Mouse (Mus musculus): ENCODE results near the gene Ift81. TPM values are rescaled to one million over a fixed set of nuclear protein-coding genes. Genes with fewer than 3 reads are reported as not detected.
"Not testable (repeated sequence)": the region's sequence is repeated elsewhere in the genome, so short reads cannot be mapped to it uniquely, and the experiment has no call there.

The Ift81 gene
- polyA plus RNA-seq, 1 experiment from 2014 or later, result 46.0 TPM

GRCm38 (mm10) chr5:122647952-122648374 lies 33.6 kb upstream of the Ift81 start:
- WGBS, result 87% methylated on average over 14 of the region's 14 CpGs
- H3K9ac ChIP-seq (ENCODE audit: low read length); H3K9me3 ChIP-seq (ENCODE audit: control insufficient read depth, low read length); ATAC-seq (ENCODE audit: low read depth); H3K4me3 ChIP-seq (ENCODE audit: low read length); H3K36me3 ChIP-seq (ENCODE audit: control insufficient read depth, insufficient read depth, low read length); H3K4me2 ChIP-seq (ENCODE audit: low read depth, low read length); H3K27me3 ChIP-seq (ENCODE audit: control insufficient read depth, insufficient read depth, low read depth, low read length); H3K27ac ChIP-seq (ENCODE audit: low read length): not testable (repeated sequence)
- H3K4me1 ChIP-seq (replicated peaks; ENCODE audit: control insufficient read depth, insufficient read depth, low read length), result peaks cover 10% of the 10 kb centered on the region; the same call in 1 of the 2 replicates

- H3K9ac ChIP-seq (ENCODE audit: low read length), result no peak overlapping the region
- H3K27me3 ChIP-seq (ENCODE audit: control insufficient read depth, insufficient read depth, low read depth, low read length), result no peaks in the 10 kb centered on the region
- H3K4me1 ChIP-seq (replicated peaks; ENCODE audit: control insufficient read depth, insufficient read depth, low read length), result 0 out of 2 replicates have a peak, but pooled peaks cover 8% of the 10 kb centered on the region
- H3K9me3 ChIP-seq (ENCODE audit: control insufficient read depth, low read length), result no peaks in the 10 kb centered on the region
- H3K4me2 ChIP-seq (ENCODE audit: low read depth, low read length), result no peak overlapping the region
- 64% methylated on average over 9 of the region's 9 CpGs for WGBS
- H3K36me3 ChIP-seq (ENCODE audit: control insufficient read depth, insufficient read depth, low read length), result no peaks in the 10 kb centered on the region
- H3K27ac ChIP-seq (ENCODE audit: low read length), result no peak overlapping the region
- ATAC-seq (ENCODE audit: low read depth), result no peak
- no peak overlapping the region for H3K4me3 ChIP-seq (ENCODE audit: low read length)
Measured at GRCm38 (mm10) chr5:122647256-122647924, 33.1 kb upstream of the Ift81 start.

GRCm38 (mm10) chr5:122646050-122646449 lies 31.7 kb upstream of the Ift81 start:
- H3K27ac ChIP-seq (ENCODE audit: low read length), result no peak overlapping the region
- H3K27me3 ChIP-seq (ENCODE audit: control insufficient read depth, insufficient read depth, low read depth, low read length), result no peaks in the 10 kb centered on the region
- 83% methylated on average over 11 of the region's 11 CpGs for WGBS
- no peak overlapping the region for H3K9ac ChIP-seq (ENCODE audit: low read length)
- H3K9me3 ChIP-seq (ENCODE audit: control insufficient read depth, low read length), result no peaks in the 10 kb centered on the region
- no peak overlapping the region for H3K4me3 ChIP-seq (ENCODE audit: low read length)
- no peak overlapping the region for H3K4me2 ChIP-seq (ENCODE audit: low read depth, low read length)
- no peaks in the 10 kb centered on the region for H3K36me3 ChIP-seq (ENCODE audit: control insufficient read depth, insufficient read depth, low read length)
- no peak for ATAC-seq (ENCODE audit: low read depth)
- H3K4me1 ChIP-seq (replicated peaks; ENCODE audit: control insufficient read depth, insufficient read depth, low read length), result 0 out of 2 replicates have a peak, but pooled peaks cover 8% of the 10 kb centered on the region

GRCm38 (mm10) chr5:122645290-122645689 lies 31.0 kb upstream of the Ift81 start:
- H3K36me3 ChIP-seq (ENCODE audit: control insufficient read depth, insufficient read depth, low read length), result no peaks in the 10 kb centered on the region
- H3K4me3 ChIP-seq (ENCODE audit: low read length), result no peak overlapping the region
- H3K9ac ChIP-seq (ENCODE audit: low read length), result no peak overlapping the region
- no peaks in the 10 kb centered on the region for H3K9me3 ChIP-seq (ENCODE audit: control insufficient read depth, low read length)
- 0 out of 2 replicates have a peak, but pooled peaks cover 8% of the 10 kb centered on the region for H3K4me1 ChIP-seq (replicated peaks; ENCODE audit: control insufficient read depth, insufficient read depth, low read length)
- WGBS, result 51% methylated on average over 6 of the region's 6 CpGs
- H3K4me2 ChIP-seq (ENCODE audit: low read depth, low read length), result no peak overlapping the region
- no peak overlapping the region for H3K27ac ChIP-seq (ENCODE audit: low read length)
- no peak for ATAC-seq (ENCODE audit: low read depth)
- no peaks in the 10 kb centered on the region for H3K27me3 ChIP-seq (ENCODE audit: control insufficient read depth, insufficient read depth, low read depth, low read length)

GRCm38 (mm10) chr5:122644111-122644607 lies 29.8 kb upstream of the Ift81 start:
- Histone ChIP-seq H3K36me3 (ENCODE audit: control insufficient read depth, insufficient read depth, low read length) (no peaks in the 10 kb centered on the region), H3K4me3 (ENCODE audit: low read length) (peak overlapping the region; percentile 30), H3K27ac (ENCODE audit: low read length) (peak overlapping the region; percentile 41), H3K4me1 (replicated peaks; ENCODE audit: control insufficient read depth, insufficient read depth, low read length) (0 out of 2 replicates have a peak, but pooled peaks cover 8% of the 10 kb centered on the region), H3K9me3 (ENCODE audit: control insufficient read depth, low read length) (no peaks in the 10 kb centered on the region), H3K27me3 (ENCODE audit: control insufficient read depth, insufficient read depth, low read depth, low read length) (no peaks in the 10 kb centered on the region), H3K9ac (ENCODE audit: low read length) (peak overlapping the region; percentile 37; the same call in 1 of the 2 replicates), H3K4me2 (ENCODE audit: low read depth, low read length) (peak overlapping the region; percentile 33)
- WGBS, result 59% methylated on average over 15 of the region's 15 CpGs
- ATAC-seq (ENCODE audit: low read depth), result peak; percentile 53

GRCm38 (mm10) chr5:122643701-122644100 lies 29.4 kb upstream of the Ift81 start, which contains the start of gene P2rx7:
Gene P2rx7, plus strand, starts transcription at chr5:122643911.
- Histone ChIP-seq H3K36me3 (ENCODE audit: control insufficient read depth, insufficient read depth, low read length) (no peaks in the 10 kb centered on the region), H3K4me3 (ENCODE audit: low read length) (peak within 1 kb of the TSS; percentile 30), H3K9me3 (ENCODE audit: control insufficient read depth, low read length) (no peaks in the 10 kb centered on the region), H3K27ac (ENCODE audit: low read length) (peak within 1 kb of the TSS; percentile 41), H3K4me2 (ENCODE audit: low read depth, low read length) (peak within 1 kb of the TSS; percentile 33), H3K4me1 (replicated peaks; ENCODE audit: control insufficient read depth, insufficient read depth, low read length) (0 out of 2 replicates have a peak, but pooled peaks cover 8% of the 10 kb centered on the region), H3K27me3 (ENCODE audit: control insufficient read depth, insufficient read depth, low read depth, low read length) (no peaks in the 10 kb centered on the region), H3K9ac (ENCODE audit: low read length) (peak within 1 kb of the TSS; percentile 37; the same call in 1 of the 2 replicates)
- ATAC-seq (ENCODE audit: low read depth), result peak; percentile 75
- WGBS, result 58% methylated on average over 12 of the region's 12 CpGs

- H3K27ac ChIP-seq (ENCODE audit: low read length), result no peak overlapping the region
- ATAC-seq (ENCODE audit: low read depth), result no peak
- H3K4me3 ChIP-seq (ENCODE audit: low read length), result no peak overlapping the region
- 0 out of 2 replicates have a peak, but pooled peaks cover 10% of the 10 kb centered on the region for H3K4me1 ChIP-seq (replicated peaks; ENCODE audit: control insufficient read depth, insufficient read depth, low read length)
- H3K27me3 ChIP-seq (ENCODE audit: control insufficient read depth, insufficient read depth, low read depth, low read length), result no peaks in the 10 kb centered on the region
- no peak overlapping the region for H3K9ac ChIP-seq (ENCODE audit: low read length)
- WGBS, result 85% methylated on average over 5 of the region's 5 CpGs
- H3K9me3 ChIP-seq (ENCODE audit: control insufficient read depth, low read length), result no peaks in the 10 kb centered on the region
- no peak overlapping the region for H3K4me2 ChIP-seq (ENCODE audit: low read depth, low read length)
- no peaks in the 10 kb centered on the region for H3K36me3 ChIP-seq (ENCODE audit: control insufficient read depth, insufficient read depth, low read length)
Measured at GRCm38 (mm10) chr5:122639986-122640385, 25.7 kb upstream of the Ift81 start.

GRCm38 (mm10) chr5:122639517-122639916 lies 25.2 kb upstream of the Ift81 start:
- Histone ChIP-seq H3K27ac (ENCODE audit: low read length) (no peak overlapping the region), H3K4me3 (ENCODE audit: low read length) (no peak overlapping the region), H3K4me2 (ENCODE audit: low read depth, low read length) (no peak overlapping the region), H3K9ac (ENCODE audit: low read length) (no peak overlapping the region), H3K4me1 (replicated peaks; ENCODE audit: control insufficient read depth, insufficient read depth, low read length) (0 out of 2 replicates have a peak, but pooled peaks cover 10% of the 10 kb centered on the region), H3K9me3 (ENCODE audit: control insufficient read depth, low read length) (no peaks in the 10 kb centered on the region), H3K36me3 (ENCODE audit: control insufficient read depth, insufficient read depth, low read length) (no peaks in the 10 kb centered on the region), H3K27me3 (ENCODE audit: control insufficient read depth, insufficient read depth, low read depth, low read length) (no peaks in the 10 kb centered on the region)
- WGBS, result 90% methylated on average over 4 of the region's 4 CpGs
- no peak for ATAC-seq (ENCODE audit: low read depth)

GRCm38 (mm10) chr5:122638296-122638695 lies 24.0 kb upstream of the Ift81 start:
- ATAC-seq (ENCODE audit: low read depth), result no peak
- WGBS, result 71% methylated on average over 2 of the region's 2 CpGs
- Histone ChIP-seq H3K9me3 (ENCODE audit: control insufficient read depth, low read length) (no peaks in the 10 kb centered on the region), H3K27ac (ENCODE audit: low read length) (no peak overlapping the region), H3K4me2 (ENCODE audit: low read depth, low read length) (no peak overlapping the region), H3K4me1 (replicated peaks; ENCODE audit: control insufficient read depth, insufficient read depth, low read length) (0 out of 2 replicates have a peak, but pooled peaks cover 2% of the 10 kb centered on the region), H3K9ac (ENCODE audit: low read length) (no peak overlapping the region), H3K36me3 (ENCODE audit: control insufficient read depth, insufficient read depth, low read length) (no peaks in the 10 kb centered on the region), H3K27me3 (ENCODE audit: control insufficient read depth, insufficient read depth, low read depth, low read length) (no peaks in the 10 kb centered on the region), H3K4me3 (ENCODE audit: low read length) (no peak overlapping the region)
